Mouse (Mus musculus) lung, embryonic 14.5 days (tissue): ENCODE data around the gene Tmem102. TPM values are rescaled to one million over a fixed set of nuclear protein-coding genes. Genes with fewer than 3 reads are reported as not detected.

Source experiments
- ATAC-seq: fragments of 200-750 bp; cut with Nextera tagmentation; 2 replicates; pipeline ENCODE4 v1.8.0; 2017; ENCODE audit warnings: mild to moderate bottlenecking, moderate TSS enrichment, moderate library complexity; ENCODE audit not compliant: insufficient read depth
- DNase-seq: peaks from one replicate; pipeline ENCODE4 v3.0.0-alpha.2; 2015
- H3K27ac ChIP-seq: fragments of 300-500 bp; sonication (generic); 2 replicates; pipeline ENCODE4 v1.5.1; 2014; ENCODE audit warnings: low read depth, mild to moderate bottlenecking, moderate library complexity
- H3K27me3 ChIP-seq: fragments of 300-500 bp; sonication (generic); 2 replicates; pipeline ENCODE4 v1.6.1; 2014; ENCODE audit warnings: low read length, control low read depth; ENCODE audit not compliant: insufficient read depth
- H3K36me3 ChIP-seq: fragments of 300-500 bp; sonication (generic); 2 replicates; pipeline ENCODE4 v1.6.1; 2014; ENCODE audit warnings: control low read depth; ENCODE audit not compliant: insufficient read depth
- H3K4me1 ChIP-seq: fragments of 300-500 bp; sonication (generic); 2 replicates; pipeline ENCODE4 v1.6.1; 2014; ENCODE audit warnings: antibody characterized with exemption, control low read depth; ENCODE audit not compliant: insufficient read depth
- H3K4me2 ChIP-seq: fragments of 300-500 bp; sonication (generic); 2 replicates; pipeline ENCODE4 v1.6.1; 2014; ENCODE audit warnings: mild to moderate bottlenecking
- H3K4me3 ChIP-seq: fragments of 300-500 bp; sonication (generic); 2 replicates; pipeline ENCODE4 v1.5.1; 2014; ENCODE audit warnings: low read depth, low read length
- H3K9ac ChIP-seq: fragments of 300-500 bp; sonication (generic); 2 replicates; pipeline ENCODE4 v1.6.1; 2014
- H3K9me3 ChIP-seq: fragments of 300-500 bp; sonication (generic); 2 replicates; pipeline ENCODE4 v1.6.1; 2016; ENCODE audit warnings: low read depth, low read length, control low read depth
- CTCF ChIP-seq: IDR thresholded peaks from 2 replicates; pipeline ENCODE4 v1.5.1; 2016; ENCODE audit warnings: antibody characterized with exemption, low read depth
- WGBS: fragments of 180-500 bp; shearing (Covaris S2); extraction: QIAGEN DNeasy Blood & Tissue Kit; methylation state at CpG from one replicate; pipeline ENCODE4 v1.1.7; 2014; 5-methylcytosine and 5-hydroxymethylcytosine counted together
- polyA plus RNA-seq: library from polyadenylated mRNA; unstranded; fragments of >200 nt; fragmentation: Nextera tagmentation; extraction: Ambion mirVana; gene quantifications from 2 replicates; pipeline ENCODE4 v1.2.1, GENCODE M21; 2014

Gene Tmem102
- polyA plus RNA-seq, 1 experiment from 2014 or later: 5.0 TPM

- peak overlapping the region; percentile 83 for H3K4me2 ChIP-seq
- H3K4me3 ChIP-seq: peak overlapping the region; percentile 82
- no peak for TF ChIP-seq CTCF
- 0 out of 2 replicates have a peak, but pooled peaks cover 5% of the 10 kb centered on the region for H3K4me1 ChIP-seq
- DNase-seq (peak; percentile 65), ATAC-seq (peak; percentile 43)
- no peaks in the 10 kb centered on the region for H3K27me3 ChIP-seq
- no peaks in the 10 kb centered on the region for H3K9me3 ChIP-seq
- peaks cover 41% of the 10 kb centered on the region for H3K36me3 ChIP-seq
- WGBS: 9% methylated on average over 37 of the region's 37 CpGs
- H3K27ac ChIP-seq: peak overlapping the region; percentile 95
- peak overlapping the region; percentile 90 for H3K9ac ChIP-seq
These were observed 41.6 kb upstream of the Tmem102 start for GRCm38 (mm10) chr11:69846738-69847688.

DNA sequence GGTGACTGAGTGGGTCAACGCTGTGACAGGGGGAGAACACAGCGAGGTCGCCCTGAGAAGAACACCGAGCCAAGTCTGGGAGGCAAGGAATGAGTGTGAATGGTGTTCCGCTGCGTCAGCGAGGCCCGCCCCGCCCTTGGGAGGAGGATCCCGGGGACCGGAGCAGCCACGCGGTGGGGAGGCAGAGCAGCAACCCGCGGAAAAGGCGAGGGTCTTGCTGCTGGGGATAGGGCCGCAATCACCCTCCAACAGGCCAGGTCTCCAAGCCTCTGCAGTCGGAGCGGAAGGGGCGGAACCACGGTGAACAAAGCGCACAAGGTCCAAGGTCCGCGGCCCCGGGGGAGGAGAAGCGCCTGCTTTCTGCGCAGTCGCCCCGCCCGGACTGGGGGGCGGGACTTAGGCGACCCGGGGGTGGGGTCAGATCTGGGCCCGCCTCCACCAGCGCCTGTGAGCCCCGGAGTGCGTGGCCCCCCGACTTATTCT is 40.8 kb upstream of the Tmem102 start, which contains the start of gene Plscr3:
Plscr3 (plus strand) TSS at position 179 of the 483 bp plus-strand sequence.
- DNase-seq (peak; percentile 97), ATAC-seq (peak; percentile 89)
- H3K4me3 ChIP-seq: peak within 1 kb of the TSS; percentile 82

DNA sequence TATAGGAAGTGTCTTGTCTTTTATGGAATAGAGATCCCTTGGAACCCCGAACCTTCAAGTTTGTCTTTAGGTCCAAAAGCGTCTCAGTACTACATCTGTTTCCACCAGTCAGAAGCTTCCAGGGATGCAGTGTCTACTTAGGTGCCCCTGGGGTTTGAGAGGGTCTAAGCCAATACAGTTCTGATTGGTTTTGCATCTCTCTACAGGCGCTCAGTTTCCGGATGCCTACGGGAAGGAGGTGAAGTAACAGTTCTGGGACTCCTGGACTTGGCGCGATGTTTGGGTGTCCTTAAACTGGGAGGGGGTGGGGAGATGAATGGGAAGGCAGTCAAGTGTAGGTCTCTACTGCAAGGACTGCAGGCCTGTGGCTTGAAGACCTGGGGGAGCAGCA is 33.3 kb upstream of the Tmem102 start:
- Histone ChIP-seq H3K4me2 (peak overlapping the region; percentile 75), H3K9ac (peak overlapping the region; percentile 80), H3K36me3 (peaks cover 3% of the 10 kb centered on the region; the same call in 1 of the 2 replicates), H3K27me3 (peaks cover 11% of the 10 kb centered on the region; the same call in 1 of the 2 replicates), H3K4me3 (peak overlapping the region; percentile 73), H3K9me3 (no peaks in the 10 kb centered on the region), H3K4me1 (peaks cover 17% of the 10 kb centered on the region; the same call in 1 of the 2 replicates), H3K27ac (peak overlapping the region; percentile 92)
- ATAC-seq (peak; percentile 15; the same call in 1 of the 2 replicates), DNase-seq (peak; percentile 59)
- WGBS: 0% methylated on average over 7 of the region's 7 CpGs
- TF ChIP-seq CTCF: no peak

More for the DNA sequence above, 40.8 kb upstream of the Tmem102 start, which contains the start of gene Plscr3:
- Histone ChIP-seq H3K4me1 (0 out of 2 replicates have a peak, but pooled peaks cover 5% of the 10 kb centered on the region), H3K9ac (peak within 1 kb of the TSS; percentile 90), H3K36me3 (peaks cover 34% of the 10 kb centered on the region), H3K4me2 (peak within 1 kb of the TSS; percentile 83), H3K27me3 (no peaks in the 10 kb centered on the region), H3K9me3 (no peaks in the 10 kb centered on the region), H3K27ac (peak within 1 kb of the TSS; percentile 95)
- 0 out of 2 replicates have a peak, but pooled peaks have one; percentile 19 for TF ChIP-seq CTCF
- under 1% methylated on average over 35 of the region's 38 CpGs for WGBS

DNA sequence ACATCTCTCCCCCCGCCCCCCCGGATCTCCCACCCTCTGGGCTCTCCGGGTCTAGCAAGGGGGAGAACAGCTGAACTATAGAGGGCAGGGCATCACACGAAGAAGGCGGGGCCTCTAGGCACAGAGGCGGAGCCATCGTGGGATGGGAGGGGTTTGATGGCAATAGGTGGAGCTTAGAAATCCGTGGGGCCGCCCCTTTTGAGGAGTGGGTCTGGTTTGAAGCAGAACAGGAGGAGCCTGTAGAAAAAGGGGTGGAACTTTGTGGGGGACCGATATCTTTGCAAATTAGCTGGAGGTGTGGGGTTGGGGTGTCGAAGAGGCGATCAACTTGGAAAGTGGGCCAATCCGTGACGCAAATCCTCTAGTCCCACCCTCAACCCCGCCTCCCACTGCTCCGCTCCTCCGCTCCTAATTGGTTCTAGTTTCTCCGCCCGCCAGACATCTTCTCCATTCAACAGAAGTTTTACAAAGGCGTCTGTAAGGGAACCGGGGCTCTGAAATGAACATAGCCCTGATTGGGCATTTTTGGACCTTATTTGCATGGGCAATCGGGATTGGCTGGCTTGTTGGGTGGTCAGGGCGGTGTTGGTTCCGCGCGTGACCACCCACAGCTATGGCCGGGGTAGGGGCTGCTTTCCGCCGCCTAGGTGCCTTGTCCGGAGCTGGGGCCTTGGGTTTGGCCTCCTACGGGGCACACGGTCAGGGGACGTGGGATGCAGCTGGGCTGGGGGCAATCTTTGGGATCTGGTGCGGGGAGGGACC is 32.7 kb upstream of the Tmem102 start, which contains the start of gene Tmem256:
Tmem256 (plus strand) TSS at position 563 of the 762 bp plus-strand sequence.
- TF ChIP-seq CTCF: no peak
- Histone ChIP-seq H3K4me2 (peak within 1 kb of the TSS; percentile 75), H3K4me1 (peaks cover 19% of the 10 kb centered on the region; the same call in 1 of the 2 replicates), H3K9ac (peak within 1 kb of the TSS; percentile 80), H3K4me3 (peak within 1 kb of the TSS; percentile 73), H3K27ac (peak within 1 kb of the TSS; percentile 92), H3K36me3 (peaks cover 9% of the 10 kb centered on the region), H3K9me3 (no peaks in the 10 kb centered on the region), H3K27me3 (peaks cover 14% of the 10 kb centered on the region; the same call in 1 of the 2 replicates)
- under 1% methylated on average over 34 of the region's 34 CpGs for WGBS
- peak; percentile 91 for ATAC-seq
- peak; percentile 98 for DNase-seq

GRCm38 (mm10) chr11:69837604-69837951 is 32.2 kb upstream of the Tmem102 start, which contains the start of gene Nlgn2:
Gene Nlgn2, minus strand, starts transcription at chr11:69837784.
- H3K36me3 ChIP-seq: peaks cover 14% of the 10 kb centered on the region
- 0% methylated on average over 32 of the region's 32 CpGs for WGBS
- no peak for DNase-seq
- peaks cover 14% of the 10 kb centered on the region; the same call in 1 of the 2 replicates for H3K27me3 ChIP-seq
- peak within 1 kb of the TSS; percentile 92 for H3K27ac ChIP-seq
- H3K4me2 ChIP-seq: peak within 1 kb of the TSS; percentile 75
- H3K4me3 ChIP-seq: peak within 1 kb of the TSS; percentile 73
- peaks cover 19% of the 10 kb centered on the region; the same call in 1 of the 2 replicates for H3K4me1 ChIP-seq
- no peaks in the 10 kb centered on the region for H3K9me3 ChIP-seq
- peak; percentile 17; the same call in 1 of the 2 replicates for TF ChIP-seq CTCF
- ATAC-seq: no peak
- H3K9ac ChIP-seq: peak within 1 kb of the TSS; percentile 80

- Histone ChIP-seq H3K27me3 (peaks cover 14% of the 10 kb centered on the region; the same call in 1 of the 2 replicates), H3K4me3 (peak overlapping the region; percentile 73), H3K9ac (peak overlapping the region; percentile 74), H3K4me2 (peak overlapping the region; percentile 75), H3K4me1 (peaks cover 19% of the 10 kb centered on the region; the same call in 1 of the 2 replicates), H3K9me3 (no peaks in the 10 kb centered on the region), H3K36me3 (peaks cover 21% of the 10 kb centered on the region), H3K27ac (peak overlapping the region; percentile 92)
- DNase-seq (peak; percentile 72), ATAC-seq (peak; percentile 3; the same call in 1 of the 2 replicates)
- 1% methylated on average over 52 of the region's 52 CpGs for WGBS
- TF ChIP-seq CTCF: no peak
These were observed 31.5 kb upstream of the Tmem102 start for GRCm38 (mm10) chr11:69836703-69837576.
